Mouse (Mus musculus) stomach, embryonic 16.5 days (tissue): ENCODE measurements around the gene Osbpl8. TPM values are rescaled to one million over a fixed set of nuclear protein-coding genes. Genes with fewer than 3 reads are reported as not detected.

Experiments
- ATAC-seq: fragments of 200-750 bp; cut with Nextera tagmentation; 2 replicates; pipeline ENCODE4 v1.8.0; 2017; ENCODE audit warnings: moderate number of reproducible peaks, moderate TSS enrichment; ENCODE audit not compliant: insufficient read depth, low FRiP score
- H3K27ac ChIP-seq: fragments of 300-500 bp; sonication (generic); 2 replicates; pipeline ENCODE4 v1.5.1; 2014; ENCODE audit warnings: low read length
- H3K27me3 ChIP-seq: fragments of 300-500 bp; sonication (generic); 2 replicates; pipeline ENCODE4 v1.6.1; 2014; ENCODE audit warnings: low read length, control low read depth, mixed read lengths; ENCODE audit not compliant: control insufficient read depth, insufficient read depth
- H3K36me3 ChIP-seq: fragments of 300-500 bp; sonication (generic); 2 replicates; pipeline ENCODE4 v1.6.1; 2014; ENCODE audit warnings: low read length; ENCODE audit not compliant: control insufficient read depth, insufficient read depth
- H3K4me1 ChIP-seq: fragments of 300-500 bp; sonication (generic); 2 replicates; pipeline ENCODE4 v1.6.1; 2014; ENCODE audit warnings: low read length, control low read depth, mixed read lengths; ENCODE audit not compliant: control insufficient read depth, insufficient read depth
- H3K4me2 ChIP-seq: fragments of 300-500 bp; sonication (generic); 2 replicates; pipeline ENCODE4 v1.6.1; 2014; ENCODE audit warnings: low read depth, low read length, mixed read lengths
- H3K4me3 ChIP-seq: fragments of 300-500 bp; sonication (generic); replicated peaks from 2 replicates; pipeline ENCODE4 v1.5.1; 2014; ENCODE audit warnings: mild to moderate bottlenecking, low read length
- H3K9ac ChIP-seq: fragments of 300-500 bp; sonication (generic); 2 replicates; pipeline ENCODE4 v1.6.1; 2014; ENCODE audit warnings: low read length
- H3K9me3 ChIP-seq: fragments of 300-500 bp; sonication (generic); replicated peaks from 2 replicates; pipeline ENCODE4 v1.6.1; 2016; ENCODE audit warnings: low read length, control low read depth; ENCODE audit not compliant: control insufficient read depth
- WGBS: fragments of 180-500 bp; shearing (Covaris S2); extraction: QIAGEN DNeasy Blood & Tissue Kit; methylation state at CpG from one replicate; pipeline ENCODE4 v1.1.7; 2014; 5-methylcytosine and 5-hydroxymethylcytosine counted together
- polyA plus RNA-seq: library from polyadenylated mRNA; unstranded; fragments of >200 nt; fragmentation: Nextera tagmentation; extraction: Ambion mirVana; gene quantifications from 2 replicates; pipeline ENCODE4 v1.2.1, GENCODE M21; 2015

Gene Osbpl8
- polyA plus RNA-seq, result 6.3 and 6.7 TPM in 2 replicates

DNA sequence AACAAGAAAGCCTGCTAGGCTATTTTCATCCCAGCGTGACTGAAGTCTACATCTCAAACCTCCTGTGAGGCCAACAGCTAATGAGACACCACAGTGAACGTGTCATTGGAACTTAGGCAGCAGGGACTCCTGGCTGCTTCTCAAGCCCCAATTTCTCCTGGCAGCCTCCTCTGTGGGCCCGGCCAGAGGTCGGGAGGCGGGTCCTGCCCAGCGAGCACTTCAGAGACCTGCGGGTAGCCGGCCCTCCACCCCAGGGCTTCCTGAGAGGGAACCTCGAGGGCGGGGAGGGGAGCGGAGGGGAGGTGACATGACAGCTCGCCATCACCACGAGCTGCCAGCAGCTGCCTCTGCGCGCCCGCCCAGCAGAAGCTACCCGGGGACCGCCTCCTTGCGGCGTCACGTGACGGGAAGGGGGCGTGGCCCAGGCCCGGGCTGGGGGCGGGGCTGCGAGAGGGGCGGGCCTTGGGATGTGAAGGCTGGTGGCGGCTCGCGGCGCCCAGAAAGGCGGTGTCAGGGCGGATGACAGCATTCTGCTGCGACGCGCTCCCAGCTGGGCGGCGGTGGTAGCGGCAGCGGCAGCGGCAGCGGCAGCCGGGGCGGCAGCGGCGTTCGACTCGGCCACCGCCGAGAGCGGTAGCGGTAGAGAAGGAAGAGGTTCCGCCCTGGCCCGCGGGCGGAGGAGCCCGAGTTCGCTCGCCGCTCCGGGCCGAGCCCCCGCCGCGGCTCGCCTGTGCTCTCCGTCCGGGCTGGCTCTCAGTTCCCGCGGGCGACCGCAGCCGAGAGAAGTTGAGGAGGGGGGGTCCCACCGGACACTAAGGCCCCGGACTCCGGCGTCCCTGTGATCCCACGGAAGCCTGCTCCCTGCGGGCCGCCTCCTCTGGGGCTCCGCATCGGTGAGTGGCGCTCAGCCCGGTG, at the start of gene Osbpl8:
Osbpl8 (plus strand) TSS at position 449 of the 915 bp plus-strand sequence.
- WGBS, result under 1% methylated on average over 83 of the region's 84 CpGs
- H3K4me2 ChIP-seq, result peak within 1 kb of the TSS; percentile 76
- H3K27ac ChIP-seq, result peak within 1 kb of the TSS; percentile 88
- peak within 1 kb of the TSS; percentile 94 for H3K9ac ChIP-seq
- H3K36me3 ChIP-seq, result no peaks in the 10 kb centered on the region
- H3K9me3 ChIP-seq, result no peaks in the 10 kb centered on the region
- peak within 1 kb of the TSS; percentile 99 for H3K4me3 ChIP-seq
- peaks cover 17% of the 10 kb centered on the region for H3K4me1 ChIP-seq
- H3K27me3 ChIP-seq, result no peaks in the 10 kb centered on the region
- peak; percentile 95 for ATAC-seq

DNA sequence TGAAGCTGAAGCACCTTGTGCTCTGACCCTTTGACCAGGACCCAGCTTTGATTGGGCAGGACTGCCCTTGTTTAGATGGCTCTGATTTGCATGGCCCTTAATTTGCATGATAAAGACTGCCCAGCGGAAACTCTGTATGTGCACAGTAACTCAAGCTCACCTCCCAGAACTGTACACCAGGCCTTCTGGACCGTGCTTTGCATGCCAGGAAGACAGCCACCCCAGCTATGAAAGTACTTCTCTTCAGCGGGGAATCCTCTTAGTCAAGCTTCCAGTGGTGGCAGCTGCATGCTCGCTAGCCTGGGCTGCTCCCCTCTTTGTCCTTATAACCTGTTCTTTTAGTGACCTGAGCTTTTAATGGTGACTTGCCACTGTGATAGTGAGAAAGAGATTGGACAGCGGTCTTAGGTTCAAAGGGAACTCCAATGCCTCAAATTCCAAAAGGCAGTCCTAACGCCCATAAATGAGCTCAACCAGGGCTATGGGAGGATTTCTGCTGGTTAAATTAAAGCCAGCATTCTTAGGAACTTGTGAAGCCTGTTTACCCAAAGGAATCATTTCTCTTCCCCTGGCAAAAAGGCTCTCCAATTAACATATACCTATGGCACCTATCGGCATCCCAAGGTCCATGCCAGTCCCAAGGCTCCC, 47.2 kb upstream of the Osbpl8 start:
- H3K4me1 ChIP-seq, result no peaks in the 10 kb centered on the region
- H3K9ac ChIP-seq, result no peak overlapping the region
- no peak overlapping the region for H3K27ac ChIP-seq
- 67% methylated on average over 7 of the region's 7 CpGs for WGBS
- no peaks in the 10 kb centered on the region for H3K9me3 ChIP-seq
- no peaks in the 10 kb centered on the region for H3K27me3 ChIP-seq
- no peaks in the 10 kb centered on the region for H3K36me3 ChIP-seq
- no peak overlapping the region for H3K4me2 ChIP-seq
- no peak for ATAC-seq
- H3K4me3 ChIP-seq, result no peak overlapping the region

- Histone ChIP-seq H3K27me3 (no peaks in the 10 kb centered on the region), H3K27ac (no peak overlapping the region), H3K4me2 (no peak overlapping the region), H3K36me3 (no peaks in the 10 kb centered on the region), H3K4me1 (no peaks in the 10 kb centered on the region), H3K9me3 (no peaks in the 10 kb centered on the region), H3K4me3 (no peak overlapping the region), H3K9ac (no peak overlapping the region)
- no peak for ATAC-seq
- WGBS, result 74% methylated on average over 9 of the region's 9 CpGs
These were observed 46.3 kb upstream of the Osbpl8 start for GRCm38 (mm10) chr10:111118292-111118691.

DNA sequence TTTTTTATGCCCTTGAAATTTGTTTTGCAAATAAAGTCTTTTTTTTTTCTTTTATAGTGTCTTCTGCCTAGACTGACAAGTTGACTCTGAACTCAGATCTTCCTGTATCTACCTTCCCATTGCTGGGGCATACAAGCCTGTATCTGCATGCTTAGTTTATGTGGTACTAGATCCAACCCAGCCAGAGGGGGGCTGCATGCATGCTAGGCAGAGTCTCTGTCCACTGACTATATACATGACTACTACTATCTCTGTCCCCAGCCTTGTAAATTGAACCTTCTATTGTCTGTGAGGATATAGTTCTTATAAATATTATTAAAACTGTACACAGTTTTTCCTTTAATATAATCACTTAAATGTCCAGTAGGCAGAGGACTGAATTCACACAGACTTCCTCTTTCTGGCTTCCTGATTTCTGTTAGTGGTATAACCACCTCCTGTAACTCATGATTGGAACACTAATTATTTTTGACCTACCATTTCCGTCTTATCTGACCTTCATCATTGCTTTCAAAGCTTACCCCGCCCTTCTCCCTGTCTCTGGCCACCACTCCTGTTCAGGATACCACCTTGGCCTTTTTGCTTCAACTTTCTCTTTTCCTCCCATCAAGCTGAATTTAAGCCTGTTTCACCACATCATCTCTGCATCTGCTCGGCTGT, 45.4 kb upstream of the Osbpl8 start:
- WGBS, result 51% methylated on average over 3 of the region's 3 CpGs
- Histone ChIP-seq H3K4me2 (no peak overlapping the region), H3K9ac (no peak overlapping the region), H3K4me1 (no peaks in the 10 kb centered on the region), H3K27me3 (no peaks in the 10 kb centered on the region), H3K9me3 (no peaks in the 10 kb centered on the region), H3K4me3 (no peak overlapping the region), H3K36me3 (no peaks in the 10 kb centered on the region), H3K27ac (no peak overlapping the region)
- no peak for ATAC-seq

GRCm38 (mm10) chr10:111119756-111120155, 44.8 kb upstream of the Osbpl8 start:
- Histone ChIP-seq H3K4me1 (no peaks in the 10 kb centered on the region), H3K9ac (no peak overlapping the region), H3K27me3 (no peaks in the 10 kb centered on the region), H3K4me2 (no peak overlapping the region), H3K9me3 (no peaks in the 10 kb centered on the region), H3K36me3 (no peaks in the 10 kb centered on the region), H3K27ac (no peak overlapping the region), H3K4me3 (no peak overlapping the region)
- no peak for ATAC-seq

DNA sequence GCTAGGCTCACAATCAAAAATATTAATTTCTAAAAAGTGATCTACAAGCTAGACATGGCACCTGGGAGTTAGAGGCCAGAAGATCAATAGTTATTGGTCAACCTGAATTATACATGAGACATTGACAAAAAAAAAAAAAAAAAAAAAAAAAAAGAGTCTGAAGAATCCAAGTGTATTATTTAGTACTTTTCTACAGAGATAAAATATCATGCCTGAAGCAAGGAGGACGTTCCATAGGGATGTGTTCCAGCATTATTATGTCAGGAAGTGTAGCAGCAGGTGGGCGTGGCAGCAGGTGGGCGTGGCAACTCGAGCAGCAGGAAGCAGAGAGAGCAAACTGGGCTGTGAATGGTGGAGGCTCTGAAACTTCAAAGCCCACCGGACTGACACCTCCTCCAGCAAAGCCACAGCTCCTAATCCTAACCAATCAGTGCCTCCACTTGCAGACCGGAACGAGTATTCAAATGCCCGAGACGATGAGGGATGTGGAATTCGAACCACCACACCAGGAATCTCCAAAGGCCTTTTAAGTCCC, 41.6 kb upstream of the Osbpl8 start:
- Histone ChIP-seq H3K4me1 (no peaks in the 10 kb centered on the region), H3K9ac (no peak overlapping the region), H3K9me3 (no peaks in the 10 kb centered on the region), H3K4me3 (no peak overlapping the region), H3K27ac (no peak overlapping the region), H3K4me2 (no peak overlapping the region), H3K36me3 (no peaks in the 10 kb centered on the region), H3K27me3 (no peaks in the 10 kb centered on the region)
- no peak for ATAC-seq
- 68% methylated on average over 10 of the region's 10 CpGs for WGBS

DNA sequence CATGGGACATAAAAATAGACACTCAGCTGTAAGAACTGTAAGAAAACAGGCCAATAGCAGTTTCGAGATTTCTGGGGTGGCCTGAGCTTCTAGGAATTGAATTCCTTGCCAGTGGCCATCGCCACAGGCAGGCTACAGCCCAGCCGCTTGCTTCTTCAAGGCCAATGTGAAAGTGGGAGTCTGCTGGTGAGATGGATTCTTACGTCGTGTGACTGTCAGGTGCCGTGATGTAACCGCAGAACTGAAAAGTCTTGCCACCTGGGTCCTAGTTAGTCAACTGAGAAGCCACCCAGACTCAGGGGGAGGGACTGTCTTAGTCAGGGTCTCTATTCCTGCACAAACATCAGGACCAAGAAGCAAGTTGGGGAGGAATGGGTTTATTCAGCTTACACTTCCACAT, 40.4 kb upstream of the Osbpl8 start:
- no peak for ATAC-seq
- Histone ChIP-seq H3K27me3 (no peaks in the 10 kb centered on the region), H3K27ac (no peak overlapping the region), H3K4me1 (no peaks in the 10 kb centered on the region), H3K9me3 (no peaks in the 10 kb centered on the region), H3K4me2 (no peak overlapping the region), H3K9ac (no peak overlapping the region), H3K4me3 (no peak overlapping the region), H3K36me3 (no peaks in the 10 kb centered on the region)
- WGBS, result 91% methylated on average over 7 of the region's 7 CpGs

DNA sequence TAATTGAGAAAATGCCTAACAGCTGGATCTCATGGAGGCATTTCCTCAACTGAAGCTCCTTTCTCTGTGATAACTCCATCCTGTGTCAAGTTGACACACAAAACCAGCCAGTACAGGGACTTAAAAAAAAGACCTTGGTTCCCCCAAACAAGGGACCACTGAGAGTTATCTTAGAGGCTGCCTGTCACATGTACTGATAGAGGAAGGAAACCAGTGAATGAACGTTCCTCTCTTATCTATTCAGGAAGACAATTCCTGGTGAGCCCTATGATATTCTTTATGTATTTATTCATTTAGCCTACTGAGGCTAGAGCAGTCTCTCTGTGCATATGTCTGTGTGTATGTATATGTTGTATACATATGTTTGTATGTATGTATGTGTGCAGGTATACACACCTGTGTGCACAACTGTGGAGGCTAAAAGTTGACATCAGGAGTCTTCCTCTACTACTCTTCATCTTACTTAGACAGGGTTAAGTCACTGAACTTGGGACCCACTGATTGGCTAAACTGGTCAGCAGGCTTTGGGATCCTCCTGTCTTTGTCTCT, 39.7 kb upstream of the Osbpl8 start:
- no peaks in the 10 kb centered on the region for H3K4me1 ChIP-seq
- H3K36me3 ChIP-seq, result no peaks in the 10 kb centered on the region
- ATAC-seq, result no peak
- H3K27me3 ChIP-seq, result no peaks in the 10 kb centered on the region
- H3K9ac ChIP-seq, result no peak overlapping the region
- 55% methylated on average over 1 of the region's 1 CpGs for WGBS
- no peak overlapping the region for H3K27ac ChIP-seq
- H3K9me3 ChIP-seq, result no peaks in the 10 kb centered on the region
- no peak overlapping the region for H3K4me2 ChIP-seq
- H3K4me3 ChIP-seq, result no peak overlapping the region
